Mouse (Mus musculus) left cerebral cortex, postnatal 25 days (tissue): ENCODE measurements around the gene Olfr175-ps1. TPM values are rescaled to one million over a fixed set of nuclear protein-coding genes. Genes with fewer than 3 reads are reported as not detected.

Experiments used
- DNase-seq, 2 experiments: peaks; one replicate each; pipeline ENCODE4 v3.0.0; 2022; ENCODE audit warnings: low spot score in 2 of 2, mixed read lengths in 1 of 2
- intact Hi-C: fragments of 180-260 bp; cut with DNase I; formaldehyde crosslinking; loops from one replicate; pipeline ENCODE4 v1.15.1; 2025
- total RNA-seq, 2 experiments: library from RNA; stranded (reverse); gene quantifications; 2 replicates each; pipeline ENCODE4 v1.2.3; 2021

The Olfr175-ps1 gene
- not detected for total RNA-seq

- intact Hi-C loops, result no loop called here
- DNase-seq, result no peak
Observed at GRCm38 (mm10) chr16:58826732-58827319, at the start of gene Olfr175-ps1. Gene Olfr175-ps1, minus strand, starts transcription at chr16:58826782.

- DNase-seq, result no peak
- intact Hi-C loops, result no loop called here
Observed at GRCm38 (mm10) chr16:58874668-58875067, 48.1 kb upstream of the Olfr175-ps1 start, which contains the start of gene Olfr177. Gene Olfr177, minus strand, starts transcription at chr16:58874768.

GRCm38 (mm10) chr16:58861479-58861878 lies 34.9 kb upstream of the Olfr175-ps1 start:
- intact Hi-C loops, result no loop called here
- DNase-seq, result no peak

- intact Hi-C loops, result no loop called here
- DNase-seq, result no peak
Observed at GRCm38 (mm10) chr16:58860032-58860737, 33.6 kb upstream of the Olfr175-ps1 start.

GRCm38 (mm10) chr16:58800168-58800567 lies 26.4 kb downstream of the Olfr175-ps1 start, which contains the start of gene Olfr173:
Gene Olfr173, minus strand, starts transcription at chr16:58800268.
- DNase-seq, result no peak
- intact Hi-C loops, result no loop called here

Other genes with a start within 250 kb of the Olfr175-ps1 start
- gene Gm813, start 209.8 kb downstream of the Olfr175-ps1 start, total RNA-seq, result not detected
- not detected for gene E330017A01Rik, start 188.0 kb downstream of the Olfr175-ps1 start, total RNA-seq
- 10 to 100 TPM; 40.2 to 40.4 TPM for gene Cpox, start 156.5 kb downstream of the Olfr175-ps1 start, total RNA-seq
- gene Gpr15, start 107.7 kb downstream of the Olfr175-ps1 start, total RNA-seq, result not detected
- gene Cldnd1, start 98.9 kb downstream of the Olfr175-ps1 start, total RNA-seq, result 100 to 1,000 TPM in 1 of 2 experiments, 10 to 100 TPM in 1; 96.8 to 103 TPM
- not detected for gene Olfr172, start 63.6 kb downstream of the Olfr175-ps1 start, total RNA-seq
- gene Olfr173, start 26.5 kb downstream of the Olfr175-ps1 start, total RNA-seq, result not detected
- not detected for gene Olfr177, start 48.0 kb upstream of the Olfr175-ps1 start, total RNA-seq
- not detected for gene Olfr178, start 65.3 kb upstream of the Olfr175-ps1 start, total RNA-seq
- gene Olfr181, start 102.0 kb upstream of the Olfr175-ps1 start, total RNA-seq, result not detected
- gene Olfr180, start 102.6 kb upstream of the Olfr175-ps1 start, total RNA-seq, result not detected
- gene Olfr183, start 168.6 kb upstream of the Olfr175-ps1 start, total RNA-seq, result not detected
- not detected for gene Olfr186, start 203.5 kb upstream of the Olfr175-ps1 start, total RNA-seq
- gene Olfr187, start 213.0 kb upstream of the Olfr175-ps1 start, total RNA-seq, result not detected